Mouse (Mus musculus) CH12F3 (cell line): ENCODE results near the gene Mdga2.

Experiments
- in situ Hi-C: fragments of 300-500 bp; cut with MboI; formaldehyde crosslinking; loops from 2 replicates; pipeline ENCODE4 v1.14.3; 2020; ENCODE audit warnings: low sequenced_read_pairs

Gene Mdga2

GRCm38 (mm10) chr12:67059136-67060014 is 163.0 kb downstream of the Mdga2 start:
- in situ Hi-C loops: no loop called here

DNA sequence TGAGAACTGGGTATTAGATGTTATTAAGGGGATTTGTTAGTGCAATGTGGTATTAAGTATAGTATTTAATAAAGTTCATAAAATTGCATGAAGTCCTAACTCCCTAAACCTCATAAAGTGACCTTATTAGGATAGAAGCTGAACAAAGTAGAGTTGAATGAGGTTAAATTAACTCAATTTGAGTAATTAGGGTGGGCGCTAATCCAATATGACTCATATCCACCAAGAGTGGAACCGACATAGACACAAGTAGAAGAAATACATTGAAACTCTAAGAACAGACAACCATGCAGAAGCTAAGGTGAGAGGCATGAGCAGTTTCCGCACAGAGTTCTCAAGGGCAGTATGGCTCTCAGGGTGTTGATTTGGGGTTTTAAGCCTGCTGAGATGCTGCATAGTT is 165.7 kb downstream of the Mdga2 start:
- in situ Hi-C loops: no loop called here

DNA sequence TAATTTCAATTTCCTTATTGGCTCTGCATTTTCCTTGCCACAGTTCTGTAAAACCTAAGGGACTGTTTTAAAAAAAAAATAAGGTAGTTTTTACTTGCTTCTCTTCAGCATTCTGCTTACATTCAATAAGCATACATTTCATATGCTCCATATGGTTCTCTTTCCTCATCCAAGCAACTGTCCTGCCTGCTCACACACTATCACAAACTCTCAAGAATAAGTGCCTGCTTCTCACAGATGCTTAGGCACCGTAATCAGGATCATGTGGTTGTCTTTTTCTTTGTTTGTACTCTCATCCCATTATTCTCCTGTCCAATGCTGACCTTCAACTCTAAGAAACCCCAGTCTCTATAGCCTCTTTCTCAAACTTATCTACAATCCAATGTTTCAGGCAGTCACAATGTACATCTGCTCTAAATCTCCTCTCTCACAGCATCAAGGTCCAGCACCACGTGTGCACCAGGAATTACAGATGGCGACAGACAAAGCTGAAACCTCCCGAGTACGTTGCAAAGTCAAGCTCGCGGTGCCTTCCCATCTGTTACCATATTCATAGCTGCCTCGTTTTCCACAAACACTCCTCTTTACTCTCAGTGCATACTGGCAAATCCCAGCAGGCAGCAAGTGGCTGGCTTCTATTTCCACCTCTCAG is 177.1 kb downstream of the Mdga2 start:
- in situ Hi-C loops: no loop called here

- in situ Hi-C loops: no loop called here
These were observed 180.5 kb downstream of the Mdga2 start for GRCm38 (mm10) chr12:67041865-67042264.

DNA sequence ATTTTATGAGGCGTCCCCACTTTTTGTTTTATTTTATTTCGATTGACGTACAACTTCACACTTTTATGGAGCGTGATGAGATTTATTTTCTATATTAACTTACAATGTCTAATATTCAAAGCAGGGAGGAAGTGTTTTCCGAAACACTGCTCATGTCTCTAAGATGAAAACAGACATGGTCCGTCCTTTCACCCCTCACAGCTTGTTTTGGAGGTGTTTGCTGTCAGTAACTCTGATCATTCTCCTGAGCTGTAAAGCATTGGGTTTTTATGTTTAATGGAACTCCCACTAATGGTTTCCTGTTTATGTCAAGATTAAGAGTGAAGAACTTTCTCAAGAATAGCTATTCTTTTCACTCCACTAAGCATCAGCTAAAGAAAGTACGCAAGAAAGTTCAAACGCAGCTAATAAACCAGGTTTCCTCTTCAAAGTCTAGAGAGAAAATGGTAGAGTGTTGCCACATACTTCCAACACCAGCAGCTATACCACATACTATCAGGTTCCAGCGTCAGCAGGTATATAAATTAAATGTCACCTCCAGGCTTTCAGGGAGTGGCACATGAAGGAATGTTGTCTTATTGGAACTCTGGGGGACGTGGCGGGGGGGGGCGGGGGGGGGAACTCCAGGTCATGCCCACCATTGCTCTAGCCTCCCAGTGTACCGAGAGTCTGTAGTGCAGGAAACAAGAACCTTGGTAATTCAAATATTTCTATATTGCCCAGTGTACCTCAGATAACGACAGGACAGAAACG is 186.7 kb downstream of the Mdga2 start:
- in situ Hi-C loops: no loop called here

- in situ Hi-C loops: no loop called here
These were observed 205.2 kb downstream of the Mdga2 start for GRCm38 (mm10) chr12:67017192-67017591.

DNA sequence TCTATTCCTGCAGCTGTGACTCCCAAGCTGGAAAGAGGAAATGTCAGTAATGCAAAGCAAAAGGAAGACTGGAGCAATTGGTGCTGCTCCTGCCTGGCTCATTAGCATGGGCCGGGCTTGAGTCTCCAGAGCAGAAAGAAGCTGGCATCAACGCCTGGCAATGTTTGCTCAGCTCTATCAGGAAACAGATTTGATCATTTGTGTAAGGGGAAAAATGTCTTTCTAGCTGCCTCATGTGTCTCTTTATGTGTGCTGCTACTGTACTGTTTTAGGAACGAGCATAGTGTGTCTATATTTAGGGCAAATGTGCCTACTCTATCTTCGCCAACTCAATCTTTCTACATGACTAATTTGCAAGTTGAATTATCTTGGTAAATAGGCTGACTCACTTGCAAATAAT is 211.0 kb downstream of the Mdga2 start:
- in situ Hi-C loops: no loop called here

DNA sequence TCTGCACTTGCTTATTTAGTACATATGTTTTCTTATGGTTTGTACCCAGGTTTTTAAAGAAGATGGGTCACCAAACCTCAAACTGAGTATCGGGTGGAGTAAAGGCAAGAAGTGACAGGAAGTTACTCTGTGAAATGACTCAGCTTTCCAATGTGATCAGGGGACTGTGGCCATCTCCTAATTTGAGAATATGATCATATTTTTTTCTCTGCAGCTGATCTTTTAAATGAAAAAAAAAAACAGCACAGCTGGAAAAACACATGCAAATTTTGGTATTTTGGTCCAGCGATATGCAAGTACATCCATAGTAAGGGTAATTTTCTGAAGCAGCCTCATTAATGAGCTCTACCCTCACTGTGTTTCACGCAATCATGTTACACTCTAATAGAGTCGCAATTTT is 212.0 kb downstream of the Mdga2 start:
- in situ Hi-C loops: no loop called here

GRCm38 (mm10) chr12:67009191-67009590 is 213.2 kb downstream of the Mdga2 start:
- in situ Hi-C loops: no loop called here

DNA sequence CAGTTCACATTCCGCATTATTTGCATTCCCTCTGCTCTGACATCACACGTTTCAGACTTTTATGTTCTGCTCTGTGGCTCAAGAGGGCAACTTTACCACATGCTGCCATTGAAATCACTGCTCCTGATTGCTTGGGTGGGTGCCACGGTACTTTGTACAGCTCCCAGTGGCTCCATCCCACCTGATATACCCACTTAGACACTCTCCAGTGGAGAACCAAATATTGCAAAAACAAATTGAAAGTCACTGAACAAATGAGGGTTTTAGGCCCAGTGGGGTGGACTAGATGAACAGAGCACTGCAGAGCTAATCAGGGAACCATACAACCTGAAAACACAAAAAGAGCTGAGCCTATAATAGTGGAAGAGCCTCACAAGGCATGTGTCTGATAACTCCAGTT is 268.2 kb downstream of the Mdga2 start:
- in situ Hi-C loops: no loop called here

GRCm38 (mm10) chr12:66915741-66916140 is 306.6 kb downstream of the Mdga2 start:
- in situ Hi-C loops: no loop called here

GRCm38 (mm10) chr12:66899366-66899765 is 323.0 kb downstream of the Mdga2 start:
- in situ Hi-C loops: no loop called here

DNA sequence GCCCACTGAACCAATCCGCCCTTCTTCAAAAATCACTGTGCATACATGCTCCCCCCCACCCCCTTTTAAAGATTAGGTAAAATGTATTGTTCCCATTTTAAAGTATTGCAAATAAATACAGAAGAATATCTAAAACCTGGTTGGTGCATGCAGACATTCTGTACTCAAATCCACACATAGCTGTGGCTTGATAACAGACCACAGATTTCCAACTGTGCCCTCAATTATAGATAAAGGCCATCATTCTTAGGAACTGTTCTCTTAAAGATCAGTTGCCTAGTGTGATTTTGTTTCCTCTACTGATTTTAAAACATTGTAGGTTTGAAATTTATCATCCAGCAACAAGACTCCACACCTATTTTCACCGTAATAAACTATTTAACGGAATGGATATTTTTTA is 325.6 kb downstream of the Mdga2 start:
- in situ Hi-C loops: no loop called here

DNA sequence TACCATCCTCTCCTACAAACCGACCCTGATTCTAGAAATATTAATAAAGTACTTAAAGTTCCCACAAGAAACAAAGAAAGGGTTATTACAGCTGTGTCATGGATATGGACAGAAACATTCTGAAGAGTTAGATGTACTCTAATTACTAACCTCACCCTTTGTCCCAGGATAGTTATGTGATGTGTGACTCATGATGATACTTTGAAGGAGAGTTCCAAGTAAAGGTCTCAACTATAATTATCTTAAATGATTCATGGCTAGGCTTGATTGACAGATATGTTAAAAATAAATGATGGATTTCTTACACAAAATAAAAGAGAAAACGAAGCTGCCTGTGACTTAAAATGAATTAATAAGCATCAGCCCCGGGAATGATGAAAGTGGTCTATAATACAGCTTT is 332.1 kb downstream of the Mdga2 start:
- in situ Hi-C loops: no loop called here

GRCm38 (mm10) chr12:66889276-66889675 is 333.1 kb downstream of the Mdga2 start:
- in situ Hi-C loops: no loop called here

DNA sequence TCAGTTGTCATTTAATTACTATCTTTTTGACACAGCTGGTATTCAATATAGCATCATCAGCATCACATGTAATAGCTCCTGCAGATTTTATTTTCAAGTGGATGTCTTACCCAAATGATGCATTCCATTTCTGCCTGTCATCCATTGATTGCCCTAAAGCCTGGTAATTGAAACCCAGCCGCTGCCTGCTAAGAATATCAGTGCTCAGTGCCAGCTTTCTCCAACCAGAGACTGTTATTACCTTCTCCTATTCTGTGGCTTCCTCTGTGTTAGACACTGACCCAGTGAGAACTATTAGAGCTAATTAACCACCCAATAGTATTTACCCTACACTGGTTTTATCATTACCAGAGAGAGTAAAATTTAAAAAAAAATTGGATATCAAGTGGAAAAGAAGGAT is 333.7 kb downstream of the Mdga2 start:
- in situ Hi-C loops: no loop called here

DNA sequence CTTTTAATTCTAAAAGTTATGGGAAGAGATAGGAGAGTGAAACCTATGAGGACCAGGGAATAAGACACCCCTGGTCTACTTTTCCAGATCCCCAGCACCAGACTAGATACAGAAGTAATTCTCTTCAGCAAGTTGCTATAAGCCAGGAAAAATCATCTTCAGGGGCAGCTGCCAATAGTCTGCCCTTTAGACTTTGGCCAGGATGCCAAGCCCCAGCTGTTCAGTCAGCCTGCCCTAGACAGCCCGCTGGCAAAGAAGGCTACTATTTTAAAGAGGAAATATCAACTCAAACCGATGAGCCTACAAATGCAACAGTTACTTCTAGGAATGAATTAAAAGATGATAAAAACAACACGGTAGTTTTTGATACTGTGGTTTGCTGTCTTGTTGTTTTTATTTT is 356.1 kb downstream of the Mdga2 start:
- in situ Hi-C loops: no loop called here

DNA sequence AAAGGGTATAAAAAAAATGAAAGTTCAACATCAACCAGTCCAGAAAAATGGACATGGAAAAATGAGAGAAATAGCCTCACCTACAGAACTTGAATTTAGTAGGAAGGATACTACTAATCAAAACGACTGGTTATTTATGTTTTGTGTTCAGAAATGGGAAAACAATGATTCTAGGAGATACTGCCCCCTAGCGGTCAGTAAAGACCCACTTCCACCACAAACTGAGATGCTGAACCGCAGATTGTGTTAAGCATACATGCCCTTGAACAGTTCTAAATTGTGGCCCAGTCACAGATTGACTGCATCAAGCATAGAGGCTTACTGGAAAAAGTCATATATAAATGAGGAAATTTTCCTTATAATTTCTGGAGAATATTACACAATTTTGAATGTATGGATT is 369.2 kb downstream of the Mdga2 start:
- in situ Hi-C loops: no loop called here

DNA sequence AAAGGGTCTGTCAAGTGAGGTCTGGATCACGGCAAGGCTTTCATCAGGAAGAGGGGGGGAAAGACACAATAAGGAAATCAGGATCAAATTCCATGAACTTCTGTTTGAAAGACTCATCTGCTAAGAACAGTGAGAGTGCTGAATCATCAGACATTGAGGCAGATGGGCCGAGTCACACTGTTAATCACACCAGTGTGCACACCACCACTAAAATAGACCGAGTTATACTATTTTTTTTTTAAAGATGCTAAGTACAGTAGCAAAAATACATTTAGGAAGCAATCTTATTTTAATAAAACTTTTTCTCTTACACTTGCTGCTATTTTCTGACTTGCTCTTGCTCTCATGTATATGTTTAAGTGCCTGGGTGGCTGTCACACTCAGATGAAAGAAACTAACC is 382.0 kb downstream of the Mdga2 start:
- in situ Hi-C loops: no loop called here

GRCm38 (mm10) chr12:66755653-66756052 is 466.7 kb downstream of the Mdga2 start:
- in situ Hi-C loops: no loop called here

- in situ Hi-C loops: no loop called here
These were observed 487.8 kb downstream of the Mdga2 start for GRCm38 (mm10) chr12:66734536-66734935.

GRCm38 (mm10) chr12:66724474-66724873 is 497.9 kb downstream of the Mdga2 start:
- in situ Hi-C loops: no loop called here
